Comparison of ENCODE assay signal across 8 mouse cellular contexts in the genomic region with DNA sequence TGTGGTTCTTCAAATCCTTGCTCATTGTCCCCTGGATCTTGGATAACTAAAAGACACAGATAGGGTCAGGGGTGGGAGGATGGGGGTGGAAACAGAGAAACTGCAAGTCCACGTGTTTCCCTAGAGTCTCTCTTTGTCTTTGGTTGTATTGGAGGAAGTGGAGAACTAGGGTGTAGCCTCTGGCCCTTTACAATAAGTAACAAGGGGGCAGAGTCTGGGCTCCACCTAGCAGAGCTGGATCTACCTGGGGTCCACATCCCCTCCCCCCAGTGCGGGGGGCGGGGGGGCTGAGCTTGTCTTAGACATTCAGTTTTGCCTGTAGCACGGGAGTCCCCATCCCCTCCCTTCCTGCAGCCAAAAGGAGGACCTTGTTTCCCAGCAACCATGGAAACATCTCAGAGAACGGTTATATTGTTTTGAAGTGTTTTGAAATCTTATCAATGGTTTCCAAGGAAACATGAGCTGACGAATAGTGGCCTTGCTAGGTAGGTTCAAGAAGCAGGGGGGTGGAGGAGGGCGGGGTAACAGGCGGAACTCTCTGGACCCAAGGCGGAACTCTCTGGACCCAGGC.
DNase-seq lines count a peak whose midpoint lies in the region; ATAC-seq and TF ChIP-seq lines count a peak whose summit lies in the region.

No protein-coding gene starts in this region.

- H3K4me1 ChIP-seq in cerebellum, adult 2 months (ENCODE audit: control insufficient read depth, insufficient read depth, low read length), result peaks cover 9% of the 10 kb centered on the region; the same call in 1 of the 2 replicates

- H3K4me3 ChIP-seq in cerebellum, adult 2 months (replicated peaks; ENCODE audit: insufficient read depth, low read depth, low read length), result no peak overlapping the region

- ATAC-seq in hematopoietic stem cell, adult 5-6 weeks (replicated peaks in 1 of 2; ENCODE audit: insufficient read depth in 1 of 2, low FRiP score in 2 of 2, low TSS enrichment in 1 of 2, low read depth in 1 of 2, poor library complexity in 2 of 2, severe bottlenecking in 2 of 2), result peak; percentile 22 to 51; a peak in 3 of 4 replicates
- no peak for ATAC-seq in megakaryocyte progenitor cell, adult 5-6 weeks (replicated peaks; ENCODE audit: poor library complexity)

- no peak for TF ChIP-seq POLR2A in cerebellum, adult 2 months (IDR thresholded peaks at IDR 0.05; ENCODE audit: borderline replicate concordance, insufficient read depth, low read length)

- no peaks in the 10 kb centered on the region for H3K27me3 ChIP-seq in cerebellum, adult 2 months (ENCODE audit: control insufficient read depth, insufficient read depth, low read length)

- 34% methylated on average over 9 of the region's 9 CpGs for WGBS in cerebellum, adult 2 months

- no peak for TF ChIP-seq CTCF in cerebellum, adult 2 months (IDR thresholded peaks at IDR 0.05; ENCODE audit: borderline replicate concordance, insufficient read depth, low read depth, low read length)

- no peak overlapping the region for H3K27ac ChIP-seq in cerebellum, adult 2 months (ENCODE audit: insufficient read depth, low read length)

- DNase-seq in adrenal gland, postnatal 14 days, result peak; percentile 54
- DNase-seq in adrenal gland, postnatal 25 days, result no peak
- DNase-seq in fibroblast of lung, adult 2 months (ENCODE audit: low read depth), result peak; percentile 49
- peak; percentile 81 for DNase-seq in lung, postnatal 25 days (ENCODE audit: low spot score)
- no peak for DNase-seq in cerebellum, adult 2 months
- DNase-seq in right cerebral cortex, postnatal 14 days, result no peak

Comparison
In these comparisons a context has a peak if more than half of its experiments do, and no peak if none do; other contexts are left out.
1. DNase-seq: peak in adrenal gland, postnatal 14 days (single experiment), fibroblast of lung, adult 2 months (single experiment) and lung, postnatal 25 days (single experiment); none in adrenal gland, postnatal 25 days (single experiment), cerebellum, adult 2 months (0 of 2) and right cerebral cortex, postnatal 14 days (single experiment).